Mouse (Mus musculus): ENCODE data around the gene Cdv3.
"Not testable (repeated sequence)": the region's sequence is repeated elsewhere in the genome, so short reads cannot be mapped to it uniquely, and the experiment has no call there.

The Cdv3 gene

GRCm38 (mm10) chr9:103372271-103373010 lies 6.8 kb upstream of the Cdv3 start:
- DNase-seq (ENCODE audit: low read depth, low spot score) = no peak

- no peak for DNase-seq (ENCODE audit: low read depth, low spot score)
Measured at GRCm38 (mm10) chr9:103369951-103370350, 4.3 kb upstream of the Cdv3 start.

GRCm38 (mm10) chr9:103366356-103366755 lies 716 bp upstream of the Cdv3 start:
- no peak for DNase-seq (ENCODE audit: low read depth, low spot score)

GRCm38 (mm10) chr9:103364601-103365289 lies 895 bp downstream of the Cdv3 start:
- peak; percentile 41 for DNase-seq (ENCODE audit: low read depth, low spot score)

- DNase-seq (ENCODE audit: low read depth, low spot score) = no peak
Measured at GRCm38 (mm10) chr9:103363730-103364417, 1.8 kb downstream of the Cdv3 start.

DNA sequence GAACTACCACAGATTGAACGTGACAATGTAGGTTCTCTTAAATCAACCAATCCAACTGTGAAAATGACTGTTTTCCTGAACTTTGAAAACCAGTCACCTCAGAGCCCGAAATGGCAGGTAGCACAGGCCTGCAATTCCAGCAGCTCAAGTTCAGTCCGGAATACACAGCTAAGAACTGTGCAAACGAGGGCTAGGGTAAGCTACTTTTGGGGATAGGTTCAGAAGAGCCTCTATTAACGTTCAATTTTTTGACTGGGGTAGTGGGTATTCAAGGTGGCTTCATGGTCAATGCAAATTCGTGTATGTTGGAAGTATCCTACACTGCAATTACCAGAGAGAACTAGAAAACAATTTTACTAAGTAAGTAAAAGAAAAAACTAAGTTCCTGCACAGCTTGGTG lies 2.6 kb downstream of the Cdv3 start:
- DNase-seq (ENCODE audit: low read depth, low spot score) = no peak

DNA sequence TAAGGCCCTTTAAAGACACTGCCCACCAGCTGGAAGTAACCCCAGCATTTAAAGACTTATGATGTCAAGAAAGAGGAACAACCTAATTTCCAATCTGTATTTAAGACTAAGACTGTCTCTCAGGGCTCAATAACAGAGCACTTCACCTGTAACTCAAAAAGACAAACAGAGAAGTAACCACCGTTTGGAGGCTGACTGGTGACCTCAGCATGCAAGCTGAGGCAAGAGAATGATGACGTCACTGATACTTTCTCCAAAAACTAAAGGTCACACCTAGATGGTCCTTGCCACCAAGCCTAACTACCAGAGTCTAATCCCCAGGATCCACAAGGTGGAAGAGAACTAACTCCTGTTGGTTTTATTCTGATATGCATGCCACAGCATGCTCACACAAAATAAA lies 5.0 kb downstream of the Cdv3 start:
- no peak for DNase-seq (ENCODE audit: low read depth, low spot score)

- DNase-seq (ENCODE audit: low read depth, low spot score) = no peak
Measured at GRCm38 (mm10) chr9:103358545-103358944, 7.1 kb downstream of the Cdv3 start.

DNA sequence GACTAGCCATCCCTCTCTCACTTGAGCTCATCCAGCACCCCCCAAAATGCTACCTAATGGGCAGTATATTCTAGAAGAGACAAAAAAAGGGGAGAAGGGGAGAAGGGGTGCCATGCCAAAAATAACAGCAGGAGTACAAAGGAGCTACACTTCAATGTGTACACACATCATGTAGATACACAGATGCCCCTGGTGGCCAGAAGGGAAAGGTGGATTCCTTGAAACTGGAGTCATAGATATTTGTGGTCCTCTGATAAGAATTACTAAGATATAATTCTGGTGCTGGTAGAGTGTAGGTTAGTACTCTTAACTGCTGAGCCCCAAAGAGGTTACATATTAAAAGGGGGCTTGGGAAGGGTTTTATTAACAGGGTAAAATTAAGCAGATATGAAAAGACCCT lies 7.7 kb downstream of the Cdv3 start:
- DNase-seq (ENCODE audit: low read depth, low spot score) = no peak

GRCm38 (mm10) chr9:103353500-103354260 lies 12.0 kb downstream of the Cdv3 start:
- not testable (repeated sequence) for DNase-seq (ENCODE audit: low read depth, low spot score)

- DNase-seq (ENCODE audit: low read depth, low spot score) = no peak
Measured at GRCm38 (mm10) chr9:103348791-103349190, 16.8 kb downstream of the Cdv3 start.

GRCm38 (mm10) chr9:103347996-103348490 lies 17.6 kb downstream of the Cdv3 start:
- no peak for DNase-seq (ENCODE audit: low read depth, low spot score)

GRCm38 (mm10) chr9:103347045-103347444 lies 18.6 kb downstream of the Cdv3 start:
- no peak for DNase-seq (ENCODE audit: low read depth, low spot score)

- DNase-seq (ENCODE audit: low read depth, low spot score) = no peak
Measured at GRCm38 (mm10) chr9:103336912-103337311, 28.7 kb downstream of the Cdv3 start.

GRCm38 (mm10) chr9:103332663-103333062 lies 33.0 kb downstream of the Cdv3 start:
- no peak for DNase-seq (ENCODE audit: low read depth, low spot score)

DNA sequence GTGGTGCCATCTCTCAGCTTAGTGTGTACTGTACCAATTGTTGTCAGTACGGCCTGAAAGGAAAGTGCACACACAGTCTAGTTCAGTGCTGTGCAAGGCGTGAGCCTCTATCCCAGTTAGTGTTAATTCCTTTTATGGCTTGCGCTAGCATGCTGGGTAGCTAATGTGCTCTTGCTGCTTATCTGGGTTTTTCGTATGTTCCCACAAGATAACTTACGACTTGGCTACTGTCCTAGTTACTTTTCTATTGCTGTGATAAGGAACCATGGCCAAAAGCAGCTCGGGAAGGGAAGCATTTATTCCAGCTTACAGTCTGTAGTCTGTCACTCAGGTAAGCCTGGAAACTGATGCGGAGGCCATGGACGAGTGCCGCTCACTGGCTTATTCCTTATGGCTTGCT lies 39.2 kb downstream of the Cdv3 start:
- no peak for DNase-seq (ENCODE audit: low read depth, low spot score)

GRCm38 (mm10) chr9:103324678-103325077 lies 41.0 kb downstream of the Cdv3 start:
- no peak for DNase-seq (ENCODE audit: low read depth, low spot score)

DNA sequence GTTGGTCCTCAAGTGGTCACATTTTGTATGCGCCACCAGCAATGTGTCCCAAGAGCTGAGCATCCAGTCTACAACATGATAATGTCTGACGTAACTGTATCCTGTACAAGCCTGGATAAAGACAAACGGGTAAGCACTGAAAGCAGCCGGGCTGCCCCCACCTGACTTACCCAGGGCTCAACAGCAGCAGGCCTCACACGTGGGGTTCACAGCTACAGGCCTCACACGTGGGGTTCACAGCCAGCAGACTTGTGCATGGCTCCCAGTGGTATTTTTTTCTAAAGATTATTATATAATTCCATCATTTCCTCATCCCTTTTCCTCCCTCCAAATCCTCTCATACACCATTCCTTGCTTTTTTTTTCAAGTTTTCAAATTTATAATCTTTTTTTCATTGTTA lies 55.8 kb downstream of the Cdv3 start:
- no peak for DNase-seq (ENCODE audit: low read depth, low spot score)

- peak; percentile 49 for DNase-seq (ENCODE audit: low read depth, low spot score)
Measured at GRCm38 (mm10) chr9:103305332-103306041, 60.2 kb downstream of the Cdv3 start.

DNA sequence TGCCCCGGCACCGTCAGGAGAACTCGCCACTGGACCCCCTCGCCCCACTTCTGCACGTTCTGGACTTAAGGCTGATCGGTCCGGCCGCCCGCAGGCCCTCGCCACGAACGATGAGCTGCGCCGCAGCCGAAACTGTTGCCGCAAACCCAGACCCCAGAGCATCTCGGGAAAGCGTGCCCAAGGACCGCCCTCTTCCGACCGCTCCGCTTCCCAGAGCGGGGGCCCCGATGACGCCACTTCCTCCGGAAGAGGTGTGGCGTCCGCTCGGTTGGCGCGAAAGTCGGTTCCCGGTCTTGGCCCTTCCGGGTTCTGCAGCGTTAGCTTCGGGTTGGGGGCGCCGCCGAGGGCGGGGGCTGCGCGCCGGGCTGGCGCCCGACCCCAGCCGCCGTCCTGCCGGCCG lies 60.7 kb downstream of the Cdv3 start, which contains the start of the genes 1300017J02Rik and Topbp1:
Gene 1300017J02Rik (minus strand): TSS at position 156 of the 400 bp plus-strand sequence.
Gene Topbp1 (plus strand): TSS at position 289 of the 400 bp plus-strand sequence.
- DNase-seq (ENCODE audit: low read depth, low spot score) = peak; percentile 96

All from forelimb bud, embryonic 11.5 days (tissue).